Mouse (Mus musculus) heart, embryonic 13.5 days (tissue): ENCODE measurements at regions not wholly inside any gene's neighbourhood (a gene's known extent, or its start where the extent isn't known, plus 50 kb on each side); places are given as distances from the start of the nearest gene placed in this dataset.
A peak's percentile ranks its signal among the peaks of the same experiment; 100 is the strongest.
"Not testable (repeated sequence)": the region's sequence is repeated elsewhere in the genome, so short reads cannot be mapped to it uniquely, and the experiment has no call there.

Source experiments
- ATAC-seq: fragments of 200-750 bp; cut with Nextera tagmentation; 2 replicates; pipeline ENCODE4 v1.8.0; 2017; ENCODE audit warnings: moderate TSS enrichment; ENCODE audit not compliant: insufficient number of reproducible peaks, low FRiP score, low TSS enrichment; ENCODE audit errors: extremely low read depth
- H3K27ac ChIP-seq: fragments of 300-500 bp; sonication (generic); replicated peaks from 2 replicates; pipeline ENCODE4 v1.5.1; 2015; ENCODE audit warnings: moderate library complexity, mild to moderate bottlenecking, inconsistent platforms
- H3K27me3 ChIP-seq: fragments of 300-500 bp; sonication (generic); replicated peaks from 2 replicates; pipeline ENCODE4 v1.6.1; 2015; ENCODE audit warnings: mild to moderate bottlenecking, inconsistent platforms
- H3K36me3 ChIP-seq: fragments of 300-500 bp; sonication (generic); 2 replicates; pipeline ENCODE4 v1.6.1; 2015; ENCODE audit warnings: mild to moderate bottlenecking, inconsistent platforms
- H3K4me1 ChIP-seq: fragments of 300-500 bp; sonication (generic); 2 replicates; pipeline ENCODE4 v1.6.1; 2015; ENCODE audit warnings: inconsistent platforms
- H3K4me2 ChIP-seq: fragments of 300-500 bp; sonication (generic); 2 replicates; pipeline ENCODE4 v1.6.1; 2015; ENCODE audit warnings: inconsistent platforms, mild to moderate bottlenecking, moderate library complexity
- H3K4me3 ChIP-seq: fragments of 300-500 bp; sonication (generic); 2 replicates; pipeline ENCODE4 v1.5.1; 2015; ENCODE audit warnings: moderate library complexity, mild to moderate bottlenecking, inconsistent platforms
- H3K9ac ChIP-seq: fragments of 300-500 bp; sonication (generic); 2 replicates; pipeline ENCODE4 v1.6.1; 2015; ENCODE audit warnings: inconsistent platforms, mild to moderate bottlenecking, moderate library complexity
- H3K9me3 ChIP-seq: fragments of 300-500 bp; sonication (generic); 2 replicates; pipeline ENCODE4 v1.6.1; 2016; ENCODE audit warnings: inconsistent platforms
- WGBS: fragments of 180-500 bp; shearing (Covaris S2); methylation state at CpG from one replicate; pipeline ENCODE4 v1.1.7; 2015; ENCODE audit warnings: mixed read lengths; 5-methylcytosine and 5-hydroxymethylcytosine counted together

GRCm38 (mm10) chr9:115426682-115427081 lies 116.5 kb upstream of the Stt3b start:
- Histone ChIP-seq H3K4me1 (no peaks in the 10 kb centered on the region), H3K4me2 (no peak overlapping the region), H3K4me3 (no peak overlapping the region), H3K36me3 (no peaks in the 10 kb centered on the region), H3K9me3 (0 out of 2 replicates have a peak, but pooled peaks cover 3% of the 10 kb centered on the region), H3K9ac (no peak overlapping the region), H3K27ac (no peak overlapping the region), H3K27me3 (no peaks in the 10 kb centered on the region)
- no peak for ATAC-seq
- 74% methylated on average over 8 of the region's 8 CpGs for WGBS

- H3K27me3 ChIP-seq = no peaks in the 10 kb centered on the region
- WGBS = 42% methylated on average over 4 of the region's 4 CpGs
- H3K36me3 ChIP-seq = no peaks in the 10 kb centered on the region
- H3K9ac ChIP-seq = no peak overlapping the region
- 0 out of 2 replicates have a peak, but pooled peaks cover 3% of the 10 kb centered on the region for H3K9me3 ChIP-seq
- peaks cover 8% of the 10 kb centered on the region for H3K4me1 ChIP-seq
- no peak overlapping the region for H3K4me2 ChIP-seq
- H3K27ac ChIP-seq = peak overlapping the region; percentile 32
- H3K4me3 ChIP-seq = no peak overlapping the region
- no peak for ATAC-seq
Measured at GRCm38 (mm10) chr9:115430271-115430670, 120.0 kb upstream of the Stt3b start.

- Histone ChIP-seq H3K27ac (no peak overlapping the region), H3K36me3 (no peaks in the 10 kb centered on the region), H3K9me3 (peaks cover 17% of the 10 kb centered on the region), H3K27me3 (no peaks in the 10 kb centered on the region), H3K4me2 (no peak overlapping the region), H3K9ac (no peak overlapping the region), H3K4me3 (no peak overlapping the region), H3K4me1 (peaks cover 10% of the 10 kb centered on the region)
- ATAC-seq = no peak
- 11% methylated on average over 5 of the region's 5 CpGs for WGBS
Measured at GRCm38 (mm10) chr9:115434696-115435095, 124.5 kb upstream of the Stt3b start.

DNA sequence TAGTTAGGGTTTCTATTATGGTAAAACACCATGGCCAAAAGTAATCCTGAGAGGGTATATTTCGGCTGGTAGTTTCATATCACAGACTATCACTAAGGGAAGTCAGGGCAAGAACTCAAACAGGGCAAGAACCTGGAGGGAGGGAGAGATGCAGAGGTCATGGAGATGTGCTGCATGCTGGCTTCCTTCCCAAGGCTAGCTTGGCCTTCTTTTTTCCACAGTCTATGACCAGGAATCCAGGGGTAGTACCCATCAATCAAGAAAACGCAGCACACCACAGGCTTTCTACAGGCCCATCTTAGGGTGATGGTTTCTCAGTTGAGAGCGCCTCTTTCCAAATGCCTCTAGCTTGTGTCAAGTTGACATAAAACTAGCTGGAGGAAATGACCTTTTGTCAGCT lies 126.1 kb upstream of the Stt3b start:
- 69% methylated on average over 3 of the region's 3 CpGs for WGBS
- Histone ChIP-seq H3K9me3 (peaks cover 18% of the 10 kb centered on the region), H3K9ac (no peak overlapping the region), H3K36me3 (no peaks in the 10 kb centered on the region), H3K27ac (no peak overlapping the region), H3K27me3 (no peaks in the 10 kb centered on the region), H3K4me2 (no peak overlapping the region), H3K4me3 (no peak overlapping the region), H3K4me1 (peaks cover 10% of the 10 kb centered on the region)
- ATAC-seq = no peak

DNA sequence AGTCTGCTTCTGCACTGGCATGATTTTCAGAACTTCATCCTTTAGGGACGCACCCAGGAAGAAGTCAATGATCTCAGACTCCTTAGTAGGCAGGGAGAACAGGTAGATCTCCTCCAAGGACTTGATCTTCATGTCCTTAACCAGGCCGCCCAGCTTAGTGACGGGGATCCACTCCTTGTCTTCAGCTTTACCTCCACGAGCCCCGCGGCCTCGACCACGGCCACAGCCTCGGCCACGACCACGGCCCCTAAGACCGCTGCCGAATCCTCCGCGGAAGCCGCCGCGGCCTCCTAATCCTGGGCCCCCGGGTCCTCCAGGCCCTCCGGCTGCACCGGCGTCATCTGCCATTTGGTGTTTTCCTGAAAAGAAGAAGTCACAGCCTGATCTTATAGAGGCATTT lies 128.0 kb upstream of the Stt3b start:
- not testable (repeated sequence) for H3K27ac ChIP-seq, H3K4me2 ChIP-seq, H3K9ac ChIP-seq, H3K27me3 ChIP-seq, H3K4me3 ChIP-seq, H3K36me3 ChIP-seq, ATAC-seq, H3K4me1 ChIP-seq
- peaks cover 18% of the 10 kb centered on the region for H3K9me3 ChIP-seq
- 94% methylated on average over 22 of the region's 22 CpGs for WGBS

DNA sequence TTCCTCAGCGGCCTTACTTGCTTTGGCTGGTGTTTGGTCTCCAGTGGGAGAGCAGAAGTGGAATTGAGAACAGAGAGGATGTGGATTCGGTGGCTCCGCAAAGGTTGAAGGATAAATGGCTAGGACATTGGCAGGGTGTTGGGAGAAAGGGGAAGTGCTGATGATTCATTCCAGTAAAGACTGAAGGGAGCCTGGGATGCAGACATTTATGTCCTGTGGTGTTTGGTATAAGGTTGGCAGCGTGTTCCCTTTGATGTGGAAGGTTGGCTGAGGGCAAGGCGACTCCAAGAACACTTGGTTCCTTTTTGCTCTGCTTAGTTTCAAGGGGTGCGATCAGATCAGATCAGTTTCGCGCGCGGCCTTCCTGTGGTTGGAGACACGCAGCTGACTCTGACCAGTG lies 136.5 kb upstream of the Stt3b start:
- Histone ChIP-seq H3K36me3 (no peaks in the 10 kb centered on the region), H3K4me1 (no peaks in the 10 kb centered on the region), H3K9me3 (no peaks in the 10 kb centered on the region), H3K27ac (no peak overlapping the region), H3K9ac (no peak overlapping the region), H3K4me3 (no peak overlapping the region), H3K4me2 (no peak overlapping the region), H3K27me3 (no peaks in the 10 kb centered on the region)
- ATAC-seq = no peak
- 74% methylated on average over 11 of the region's 11 CpGs for WGBS

DNA sequence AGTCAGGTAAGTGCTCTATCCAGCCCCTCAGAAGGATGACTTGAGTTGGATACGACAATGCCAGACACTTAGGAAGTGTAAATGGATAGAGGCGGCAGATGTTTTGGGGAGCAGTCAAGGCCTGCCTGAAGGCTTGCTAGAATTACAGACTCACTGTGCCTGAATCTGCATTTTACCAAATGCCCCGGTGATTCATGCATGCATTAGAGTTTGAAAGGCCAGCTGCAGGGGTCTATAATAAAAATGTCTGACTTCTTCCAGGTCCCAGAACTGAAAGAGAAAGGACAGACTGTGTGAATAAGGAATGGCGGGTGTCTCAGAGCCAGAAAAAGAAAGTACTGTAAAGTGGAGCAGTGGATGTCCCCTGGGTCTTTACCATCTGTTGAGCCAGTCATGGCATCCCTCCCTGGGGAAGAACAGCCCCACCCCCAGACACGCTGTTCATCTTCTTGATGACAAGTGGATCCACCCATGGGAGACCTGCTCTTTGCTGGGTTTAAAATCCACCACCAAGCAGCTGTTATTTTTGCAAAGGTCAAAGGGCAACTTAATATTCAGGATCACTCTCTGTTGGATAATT lies 140.6 kb upstream of the Stt3b start:
- H3K4me2 ChIP-seq = no peak overlapping the region
- no peak for ATAC-seq
- no peak overlapping the region for H3K4me3 ChIP-seq
- WGBS = 75% methylated on average over 5 of the region's 5 CpGs
- no peak overlapping the region for H3K27ac ChIP-seq
- H3K9ac ChIP-seq = no peak overlapping the region
- H3K9me3 ChIP-seq = no peaks in the 10 kb centered on the region
- H3K36me3 ChIP-seq = no peaks in the 10 kb centered on the region
- no peaks in the 10 kb centered on the region for H3K4me1 ChIP-seq
- H3K27me3 ChIP-seq = no peaks in the 10 kb centered on the region

- no peaks in the 10 kb centered on the region for H3K36me3 ChIP-seq
- H3K4me2 ChIP-seq = no peak overlapping the region
- peaks cover 14% of the 10 kb centered on the region; the same call in 1 of the 2 replicates for H3K4me1 ChIP-seq
- H3K27ac ChIP-seq = no peak overlapping the region
- peaks cover 3% of the 10 kb centered on the region; the same call in 1 of the 2 replicates for H3K27me3 ChIP-seq
- 86% methylated on average over 7 of the region's 7 CpGs for WGBS
- H3K4me3 ChIP-seq = no peak overlapping the region
- H3K9ac ChIP-seq = no peak overlapping the region
- no peaks in the 10 kb centered on the region for H3K9me3 ChIP-seq
- no peak for ATAC-seq
Measured at GRCm38 (mm10) chr9:115454771-115455170, 144.6 kb upstream of the Stt3b start.

DNA sequence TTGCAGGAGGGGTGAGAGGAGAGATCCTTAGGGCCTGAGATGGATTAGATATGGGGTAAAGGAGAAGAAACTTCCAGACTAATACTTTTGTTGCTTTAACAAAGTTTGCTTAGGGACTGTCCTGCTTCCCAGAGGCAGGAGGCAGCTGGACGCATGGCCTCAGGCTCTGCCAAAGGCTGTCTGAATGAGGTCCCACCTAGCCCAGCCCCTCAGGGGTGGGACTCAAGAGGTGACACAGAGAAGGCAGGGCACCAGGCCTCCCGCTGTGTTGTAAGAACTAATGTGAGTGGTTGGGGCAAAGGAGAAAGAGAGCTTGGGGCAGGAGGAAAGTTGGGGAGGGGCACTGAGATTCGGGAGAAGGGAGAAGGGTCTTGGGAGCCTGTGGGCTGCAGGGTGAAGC lies 145.9 kb upstream of the Stt3b start:
- no peak overlapping the region for H3K27ac ChIP-seq
- peaks cover 3% of the 10 kb centered on the region; the same call in 1 of the 2 replicates for H3K27me3 ChIP-seq
- H3K4me2 ChIP-seq = no peak overlapping the region
- no peaks in the 10 kb centered on the region for H3K36me3 ChIP-seq
- H3K4me3 ChIP-seq = no peak overlapping the region
- peaks cover 14% of the 10 kb centered on the region; the same call in 1 of the 2 replicates for H3K4me1 ChIP-seq
- no peaks in the 10 kb centered on the region for H3K9me3 ChIP-seq
- ATAC-seq = no peak
- WGBS = 41% methylated on average over 3 of the region's 3 CpGs
- no peak overlapping the region for H3K9ac ChIP-seq

DNA sequence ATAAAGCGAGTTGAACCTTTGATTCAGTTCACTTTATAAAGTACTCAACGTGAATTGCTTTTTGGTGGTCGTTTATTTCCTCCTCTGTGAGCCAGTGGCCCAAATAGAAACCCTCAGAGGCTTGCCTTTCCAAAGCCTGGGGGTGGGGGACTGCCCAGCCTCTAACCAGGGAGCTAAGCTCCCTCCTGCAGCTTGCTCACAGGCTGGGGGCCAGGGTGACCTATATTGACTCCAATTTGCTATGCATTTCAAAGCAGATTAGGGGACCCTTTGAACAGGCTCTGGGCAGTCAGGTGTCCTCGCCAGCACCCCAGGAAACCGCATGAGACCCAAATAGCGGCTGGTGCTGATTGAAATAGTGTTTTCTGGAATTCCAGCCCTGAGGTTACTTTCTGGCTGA lies 146.4 kb upstream of the Stt3b start:
- no peak for ATAC-seq
- H3K4me1 ChIP-seq = peaks cover 14% of the 10 kb centered on the region; the same call in 1 of the 2 replicates
- no peak overlapping the region for H3K9ac ChIP-seq
- peaks cover 3% of the 10 kb centered on the region; the same call in 1 of the 2 replicates for H3K27me3 ChIP-seq
- no peak overlapping the region for H3K4me3 ChIP-seq
- no peaks in the 10 kb centered on the region for H3K36me3 ChIP-seq
- WGBS = 34% methylated on average over 6 of the region's 6 CpGs
- H3K27ac ChIP-seq = no peak overlapping the region
- no peak overlapping the region for H3K4me2 ChIP-seq
- no peaks in the 10 kb centered on the region for H3K9me3 ChIP-seq

- Histone ChIP-seq H3K4me1 (peaks cover 14% of the 10 kb centered on the region; the same call in 1 of the 2 replicates), H3K4me2 (no peak overlapping the region), H3K36me3 (no peaks in the 10 kb centered on the region), H3K27ac (no peak overlapping the region), H3K27me3 (peaks cover 3% of the 10 kb centered on the region; the same call in 1 of the 2 replicates), H3K9ac (no peak overlapping the region), H3K4me3 (no peak overlapping the region), H3K9me3 (no peaks in the 10 kb centered on the region)
- ATAC-seq = no peak
- WGBS = 67% methylated on average over 21 of the region's 21 CpGs
Measured at GRCm38 (mm10) chr9:115457889-115458710, 147.9 kb upstream of the Stt3b start.

GRCm38 (mm10) chr9:115459075-115459474 lies 148.9 kb upstream of the Stt3b start:
- not testable (repeated sequence) for H3K9me3 ChIP-seq, H3K27me3 ChIP-seq, ATAC-seq, H3K4me2 ChIP-seq, H3K4me3 ChIP-seq, H3K9ac ChIP-seq, H3K27ac ChIP-seq, H3K36me3 ChIP-seq
- peaks cover 14% of the 10 kb centered on the region; the same call in 1 of the 2 replicates for H3K4me1 ChIP-seq
- 85% methylated on average over 6 of the region's 6 CpGs for WGBS
